Mouse (Mus musculus): Measurements from ENCODE around the gene Atp6v0d1. TPM values are rescaled to one million over a fixed set of nuclear protein-coding genes. Genes with fewer than 3 reads are reported as not detected.

Atp6v0d1 gene
- total and polyA plus RNA-seq, 3 experiments, result 48.8 to 53.6 (median 51.0) TPM

DNA sequence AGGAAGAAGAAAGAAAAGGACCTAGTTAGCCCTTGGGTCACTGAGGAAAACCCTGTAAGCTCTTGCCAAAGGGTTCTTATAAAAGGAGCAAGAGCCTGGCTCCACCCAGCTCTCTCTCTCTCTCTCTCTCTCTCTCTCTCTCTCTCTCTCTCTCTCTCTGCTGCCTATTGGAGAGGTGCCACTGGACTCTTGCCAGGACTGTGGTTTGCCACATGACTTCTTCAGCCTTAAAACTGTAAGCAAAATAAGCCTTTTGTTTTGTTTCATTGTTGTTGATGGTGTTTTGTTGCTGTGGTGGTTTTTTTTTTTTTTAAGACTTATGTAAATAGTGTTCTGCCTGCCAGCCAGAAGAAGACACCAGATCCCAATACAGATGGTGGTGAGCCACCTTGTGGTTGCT is 7.6 kb upstream of the Atp6v0d1 start:
- dilution Hi-C loops (cut with MboI; ENCODE audit: extremely low pct_ligation_motif_present, extremely low pct_unique_long_range_greater_than_20kb, low sequenced_read_pairs) (no loop called here), in situ Hi-C loops (cut with MboI; ENCODE audit: low pct_ligation_motif_present, low pct_unique_long_range_greater_than_20kb, low sequenced_read_pairs) (no loop called here)
- Histone ChIP-seq H3K9me3 (replicated peaks; ENCODE audit: low read length) (no peaks in the 10 kb centered on the region), H3K4me2 (ENCODE audit: insufficient read depth, low read depth, poor library complexity, severe bottlenecking) (no peak overlapping the region), H3K27ac (ENCODE audit: insufficient read depth, low read depth) (no peak overlapping the region), H3K4me1 (ENCODE audit: control insufficient read depth in 1 of 2, insufficient read depth in 2 of 2) (no peaks in the 10 kb centered on the region), H3K36me3 (replicated peaks in 1 of 2; ENCODE audit: control insufficient read depth in 1 of 2, insufficient read depth in 1 of 2, low read length in 1 of 2) (peaks cover 0 to 3% of the 10 kb centered on the region in 2 experiments), H3K27me3 (replicated peaks) (no peaks in the 10 kb centered on the region), H3K4me3 (replicated peaks in 1 of 3; ENCODE audit: low read depth in 2 of 3, low read length in 2 of 3, poor library complexity in 1 of 3) (no peak overlapping the region), H3K79me2 (replicated peaks; ENCODE audit: control insufficient read depth, extremely low read depth, insufficient read depth, poor library complexity, severe bottlenecking) (no peaks in the 10 kb centered on the region), H3K9ac (ENCODE audit: insufficient read depth, low read depth) (no peak overlapping the region)
- TF ChIP-seq JUND (conservative IDR thresholded peaks at IDR 0.05; ENCODE audit: low read depth, low read length) (no peak), USF1 (IDR thresholded peaks at IDR 0.05; ENCODE audit: low read depth, low read length) (no peak)
- DNase-seq (ENCODE audit: extremely low read depth), result no peak

DNA sequence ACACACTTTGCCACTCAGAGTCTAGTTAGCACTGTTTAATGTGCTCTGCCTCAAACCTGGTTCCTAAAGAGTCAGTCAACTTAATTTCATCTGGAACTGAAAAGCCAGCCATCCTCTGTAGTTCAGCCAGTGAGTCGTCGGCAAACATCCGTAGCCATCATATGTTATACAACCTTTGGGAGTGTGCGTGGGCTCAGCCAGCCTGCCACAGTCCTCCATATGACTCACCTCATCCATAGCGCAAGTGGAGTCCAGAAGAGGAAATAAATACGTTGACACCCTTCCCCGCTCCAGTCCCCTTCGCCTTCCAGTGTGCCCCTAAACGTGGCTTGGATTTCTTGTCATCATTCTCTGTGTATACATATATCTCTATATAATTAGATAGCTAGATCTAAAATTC is 6.0 kb upstream of the Atp6v0d1 start:
- TF ChIP-seq ETS1 (conservative IDR thresholded peaks at IDR 0.05; ENCODE audit: low read depth, low read length) (no peak), USF1 (IDR thresholded peaks at IDR 0.05; ENCODE audit: low read depth, low read length) (no peak), BHLHE40 (IDR thresholded peaks at IDR 0.05; ENCODE audit: low read depth, low read length) (no peak), HCFC1 (IDR thresholded peaks at IDR 0.05; ENCODE audit: low read depth, low read length) (no peak), NELFE (IDR thresholded peaks at IDR 0.05; ENCODE audit: low read depth, low read length) (no peak), POLR2AphosphoS2 (IDR thresholded peaks at IDR 0.05; ENCODE audit: low read depth, low read length) (no peak), SMC3 (IDR thresholded peaks at IDR 0.05; ENCODE audit: low read depth, low read length) (no peak), JUND (conservative IDR thresholded peaks at IDR 0.05; ENCODE audit: low read depth, low read length) (no peak), E2F4 (IDR thresholded peaks at IDR 0.05; ENCODE audit: insufficient replicate concordance, low read depth, low read length) (no peak), PAX5 (IDR thresholded peaks at IDR 0.05; ENCODE audit: low read length) (no peak), ZKSCAN1 (IDR thresholded peaks at IDR 0.05; ENCODE audit: borderline replicate concordance, low read depth, low read length) (no peak), MAZ (IDR thresholded peaks at IDR 0.05; ENCODE audit: low read depth, low read length) (no peak), KAT2A (IDR thresholded peaks at IDR 0.05; ENCODE audit: insufficient replicate concordance, low read length) (no peak), ELF1 (IDR thresholded peaks at IDR 0.05; ENCODE audit: low read depth, low read length) (no peak), IRF4 (IDR thresholded peaks at IDR 0.05; ENCODE audit: low read depth, low read length) (no peak), CHD1 (IDR thresholded peaks at IDR 0.05; ENCODE audit: low read depth, low read length) (no peak), MAX (IDR thresholded peaks at IDR 0.05; ENCODE audit: low read length) (no peak), NRF1 (IDR thresholded peaks at IDR 0.05; ENCODE audit: low read depth, low read length) (no peak), MEF2A (IDR thresholded peaks at IDR 0.05; ENCODE audit: borderline replicate concordance, low read depth, low read length) (no peak), GABPA (IDR thresholded peaks at IDR 0.05; ENCODE audit: insufficient replicate concordance, low read depth, low read length) (no peak)
- H3K4me3 ChIP-seq (replicated peaks in 1 of 3; ENCODE audit: low read depth in 2 of 3, low read length in 2 of 3, poor library complexity in 1 of 3), result no peak overlapping the region
- no peaks in the 10 kb centered on the region for H3K27me3 ChIP-seq (replicated peaks)
- no peak for DNase-seq (ENCODE audit: extremely low read depth)
- H3K9me3 ChIP-seq (replicated peaks; ENCODE audit: low read length), result no peaks in the 10 kb centered on the region
- peaks cover 0 to 3% of the 10 kb centered on the region in 2 experiments for H3K36me3 ChIP-seq (replicated peaks in 1 of 2; ENCODE audit: control insufficient read depth in 1 of 2, insufficient read depth in 1 of 2, low read length in 1 of 2)
- in situ Hi-C loops (cut with MboI; ENCODE audit: low pct_ligation_motif_present, low pct_unique_long_range_greater_than_20kb, low sequenced_read_pairs), result no loop called here
- H3K4me1 ChIP-seq (ENCODE audit: control insufficient read depth in 1 of 2, insufficient read depth in 2 of 2), result peaks cover 4 to 8% of the 10 kb centered on the region in 2 experiments; a peak in 3 of 4 replicates
- no peak overlapping the region for H3K4me2 ChIP-seq (ENCODE audit: insufficient read depth, low read depth, poor library complexity, severe bottlenecking)
- no peak overlapping the region for H3K27ac ChIP-seq (ENCODE audit: insufficient read depth, low read depth)
- no peak overlapping the region for H3K9ac ChIP-seq (ENCODE audit: insufficient read depth, low read depth)
- H3K79me2 ChIP-seq (replicated peaks; ENCODE audit: control insufficient read depth, extremely low read depth, insufficient read depth, poor library complexity, severe bottlenecking), result no peaks in the 10 kb centered on the region
- dilution Hi-C loops (cut with MboI; ENCODE audit: extremely low pct_ligation_motif_present, extremely low pct_unique_long_range_greater_than_20kb, low sequenced_read_pairs), result no loop called here
